Mouse (Mus musculus) limb, embryonic 15.5 days (tissue): ENCODE data around the gene Cdk2ap1. TPM values are rescaled to one million over a fixed set of nuclear protein-coding genes. Genes with fewer than 3 reads are reported as not detected.
A peak's percentile ranks its signal among the peaks of the same experiment; 100 is the strongest.

ENCODE experiments used
- ATAC-seq: fragments of 200-750 bp; cut with Nextera tagmentation; 2 replicates; pipeline ENCODE4 v1.8.0; 2017; ENCODE audit warnings: low read depth, moderate TSS enrichment; ENCODE audit not compliant: insufficient number of reproducible peaks, low FRiP score, low TSS enrichment
- H3K27ac ChIP-seq: fragments of 300-500 bp; sonication (generic); 2 replicates; pipeline ENCODE4 v1.5.1; 2015; ENCODE audit warnings: moderate library complexity, mild to moderate bottlenecking, inconsistent platforms
- H3K27me3 ChIP-seq: fragments of 300-500 bp; sonication (generic); 2 replicates; pipeline ENCODE4 v1.6.1; 2015; ENCODE audit warnings: inconsistent platforms
- H3K36me3 ChIP-seq: fragments of 300-500 bp; sonication (generic); 2 replicates; pipeline ENCODE4 v1.6.1; 2015; ENCODE audit warnings: inconsistent platforms
- H3K4me1 ChIP-seq: fragments of 300-500 bp; sonication (generic); 2 replicates; pipeline ENCODE4 v1.6.1; 2015; ENCODE audit warnings: inconsistent platforms
- H3K4me2 ChIP-seq: fragments of 300-500 bp; sonication (generic); 2 replicates; pipeline ENCODE4 v1.6.1; 2015; ENCODE audit warnings: mild to moderate bottlenecking, inconsistent platforms
- H3K4me3 ChIP-seq: fragments of 300-500 bp; sonication (generic); 2 replicates; pipeline ENCODE4 v1.5.1; 2015; ENCODE audit warnings: mild to moderate bottlenecking, inconsistent platforms
- H3K9ac ChIP-seq: fragments of 300-500 bp; sonication (generic); 2 replicates; pipeline ENCODE4 v1.6.1; 2015; ENCODE audit warnings: inconsistent platforms
- H3K9me3 ChIP-seq: fragments of 300-500 bp; sonication (generic); 2 replicates; pipeline ENCODE4 v1.6.1; 2016; ENCODE audit warnings: inconsistent platforms
- WGBS: fragments of 180-500 bp; shearing (Covaris S2); methylation state at CpG from one replicate; pipeline ENCODE4 v1.1.7; 2015; 5-methylcytosine and 5-hydroxymethylcytosine counted together
- polyA plus RNA-seq: library from polyadenylated mRNA; unstranded; fragments of >200 nt; fragmentation: Nextera tagmentation; extraction: Ambion mirVana; gene quantifications from 2 replicates; pipeline ENCODE4 v1.2.1, GENCODE M21; 2015

The Cdk2ap1 gene
- polyA plus RNA-seq, 1 experiment from 2014 or later, result 37.7 TPM

- no peaks in the 10 kb centered on the region for H3K36me3 ChIP-seq
- no peak overlapping the region for H3K27ac ChIP-seq
- H3K4me2 ChIP-seq, result no peak overlapping the region
- H3K27me3 ChIP-seq, result no peaks in the 10 kb centered on the region
- H3K4me1 ChIP-seq, result peaks cover 4% of the 10 kb centered on the region; the same call in 1 of the 2 replicates
- no peak for ATAC-seq
- H3K9me3 ChIP-seq, result no peaks in the 10 kb centered on the region
- H3K4me3 ChIP-seq, result no peak overlapping the region
- 86% methylated on average over 2 of the region's 2 CpGs for WGBS
- H3K9ac ChIP-seq, result no peak overlapping the region
These were observed 3.2 kb downstream of the Cdk2ap1 start for GRCm38 (mm10) chr5:124359641-124360040.

GRCm38 (mm10) chr5:124356695-124357094, 6.2 kb downstream of the Cdk2ap1 start:
- H3K9ac ChIP-seq, result no peak overlapping the region
- H3K27me3 ChIP-seq, result no peaks in the 10 kb centered on the region
- no peaks in the 10 kb centered on the region for H3K36me3 ChIP-seq
- H3K27ac ChIP-seq, result no peak overlapping the region
- no peaks in the 10 kb centered on the region for H3K9me3 ChIP-seq
- H3K4me1 ChIP-seq, result peaks cover 12% of the 10 kb centered on the region
- H3K4me2 ChIP-seq, result no peak overlapping the region
- 46% methylated on average over 3 of the region's 3 CpGs for WGBS
- no peak overlapping the region for H3K4me3 ChIP-seq
- ATAC-seq, result no peak

- WGBS, result 4% methylated on average over 12 of the region's 12 CpGs
- no peaks in the 10 kb centered on the region for H3K36me3 ChIP-seq
- no peaks in the 10 kb centered on the region for H3K27me3 ChIP-seq
- no peak for ATAC-seq
- no peaks in the 10 kb centered on the region for H3K9me3 ChIP-seq
- peaks cover 25% of the 10 kb centered on the region for H3K4me1 ChIP-seq
- peak overlapping the region; percentile 88 for H3K4me3 ChIP-seq
- peak overlapping the region; percentile 31; the same call in 1 of the 2 replicates for H3K9ac ChIP-seq
- peak overlapping the region; percentile 50 for H3K4me2 ChIP-seq
- no peak overlapping the region for H3K27ac ChIP-seq
These were observed 7.4 kb downstream of the Cdk2ap1 start for GRCm38 (mm10) chr5:124355425-124355959.

- peak; percentile 59 for ATAC-seq
- Histone ChIP-seq H3K4me3 (peak overlapping the region; percentile 88), H3K4me1 (peaks cover 29% of the 10 kb centered on the region), H3K27me3 (no peaks in the 10 kb centered on the region), H3K9ac (peak overlapping the region; percentile 100), H3K9me3 (no peaks in the 10 kb centered on the region), H3K4me2 (peak overlapping the region; percentile 50), H3K27ac (peak overlapping the region; percentile 98), H3K36me3 (peaks cover 2% of the 10 kb centered on the region)
- under 1% methylated on average over 40 of the region's 60 CpGs for WGBS
These were observed 8.1 kb downstream of the Cdk2ap1 start for GRCm38 (mm10) chr5:124354574-124355424.

- ATAC-seq, result no peak
- Histone ChIP-seq H3K27ac (peak overlapping the region; percentile 98), H3K9me3 (no peaks in the 10 kb centered on the region), H3K4me2 (peak overlapping the region; percentile 76), H3K4me3 (peak overlapping the region; percentile 88), H3K27me3 (no peaks in the 10 kb centered on the region), H3K4me1 (peaks cover 29% of the 10 kb centered on the region), H3K36me3 (peaks cover 11% of the 10 kb centered on the region), H3K9ac (peak overlapping the region; percentile 100)
- under 1% methylated on average over 70 of the region's 132 CpGs for WGBS
These were observed 8.9 kb downstream of the Cdk2ap1 start for GRCm38 (mm10) chr5:124353726-124354547.

- peak overlapping the region; percentile 100 for H3K9ac ChIP-seq
- peak overlapping the region; percentile 76 for H3K4me2 ChIP-seq
- no peaks in the 10 kb centered on the region for H3K9me3 ChIP-seq
- no peaks in the 10 kb centered on the region for H3K27me3 ChIP-seq
- peaks cover 29% of the 10 kb centered on the region for H3K4me1 ChIP-seq
- peak overlapping the region; percentile 98 for H3K27ac ChIP-seq
- no peak for ATAC-seq
- peaks cover 19% of the 10 kb centered on the region for H3K36me3 ChIP-seq
- peak overlapping the region; percentile 88 for H3K4me3 ChIP-seq
- under 1% methylated on average over 32 of the region's 32 CpGs for WGBS
These were observed 9.7 kb downstream of the Cdk2ap1 start for GRCm38 (mm10) chr5:124353011-124353725.

- Histone ChIP-seq H3K9me3 (no peaks in the 10 kb centered on the region), H3K36me3 (peaks cover 22% of the 10 kb centered on the region), H3K27ac (peak overlapping the region; percentile 98), H3K27me3 (no peaks in the 10 kb centered on the region), H3K4me1 (peaks cover 29% of the 10 kb centered on the region), H3K4me2 (peak overlapping the region; percentile 76), H3K9ac (peak overlapping the region; percentile 100), H3K4me3 (peak overlapping the region; percentile 88)
- ATAC-seq, result peak; percentile 83
- 1% methylated on average over 23 of the region's 30 CpGs for WGBS
These were observed 10.6 kb downstream of the Cdk2ap1 start for GRCm38 (mm10) chr5:124352141-124352920.

GRCm38 (mm10) chr5:124351604-124352003, 11.3 kb downstream of the Cdk2ap1 start:
- Histone ChIP-seq H3K9ac (peak overlapping the region; percentile 100; the same call in 1 of the 2 replicates), H3K27ac (peak overlapping the region; percentile 98), H3K36me3 (peaks cover 27% of the 10 kb centered on the region), H3K4me3 (peak overlapping the region; percentile 88), H3K4me1 (peaks cover 29% of the 10 kb centered on the region), H3K4me2 (peak overlapping the region; percentile 76), H3K27me3 (no peaks in the 10 kb centered on the region), H3K9me3 (no peaks in the 10 kb centered on the region)
- 48% methylated on average over 3 of the region's 3 CpGs for WGBS
- no peak for ATAC-seq

- Histone ChIP-seq H3K4me2 (peak overlapping the region; percentile 76), H3K36me3 (peaks cover 31% of the 10 kb centered on the region), H3K27ac (peak overlapping the region; percentile 98), H3K4me1 (peaks cover 29% of the 10 kb centered on the region), H3K4me3 (peak overlapping the region; percentile 88), H3K9ac (peak overlapping the region; percentile 31; the same call in 1 of the 2 replicates), H3K27me3 (no peaks in the 10 kb centered on the region), H3K9me3 (no peaks in the 10 kb centered on the region)
- peak; percentile 42 for ATAC-seq
- 17% methylated on average over 7 of the region's 7 CpGs for WGBS
These were observed 11.7 kb downstream of the Cdk2ap1 start for GRCm38 (mm10) chr5:124351111-124351560.

- no peak overlapping the region for H3K9ac ChIP-seq
- no peaks in the 10 kb centered on the region for H3K27me3 ChIP-seq
- peak overlapping the region; percentile 98 for H3K27ac ChIP-seq
- peaks cover 28% of the 10 kb centered on the region for H3K4me1 ChIP-seq
- 72% methylated on average over 2 of the region's 2 CpGs for WGBS
- H3K36me3 ChIP-seq, result peaks cover 33% of the 10 kb centered on the region
- H3K9me3 ChIP-seq, result no peaks in the 10 kb centered on the region
- no peak overlapping the region for H3K4me3 ChIP-seq
- peak overlapping the region; percentile 76; the same call in 1 of the 2 replicates for H3K4me2 ChIP-seq
- no peak for ATAC-seq
These were observed 12.5 kb downstream of the Cdk2ap1 start for GRCm38 (mm10) chr5:124350350-124350749.
